Mouse (Mus musculus): ENCODE data around the gene Ccer2.

Gene Ccer2

DNA sequence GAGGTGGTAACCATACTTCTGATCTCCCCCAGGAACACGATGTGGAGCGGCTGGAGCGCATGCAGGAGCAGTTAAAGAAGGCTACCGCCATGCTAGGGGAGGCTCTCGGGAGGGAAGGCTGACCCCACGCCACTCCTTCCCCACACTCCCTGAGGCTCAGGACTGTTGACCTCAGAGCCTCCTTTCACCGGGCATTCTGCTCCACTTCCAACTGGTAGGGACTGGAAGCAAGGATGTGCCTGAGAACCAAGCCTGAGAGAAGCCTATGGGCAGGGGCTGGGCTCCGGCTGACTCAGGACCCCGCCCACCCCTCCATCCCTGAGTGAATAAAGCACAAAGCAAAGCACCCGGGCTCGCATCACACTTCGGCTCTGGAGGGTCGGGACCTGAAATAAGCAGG, 2.6 kb downstream of the Ccer2 start:
- DNase-seq = no peak

GRCm38 (mm10) chr7:28761907-28762306, 5.9 kb downstream of the Ccer2 start:
- DNase-seq = no peak

- no peak for DNase-seq
These were observed 9.2 kb downstream of the Ccer2 start for GRCm38 (mm10) chr7:28765211-28765610.

DNA sequence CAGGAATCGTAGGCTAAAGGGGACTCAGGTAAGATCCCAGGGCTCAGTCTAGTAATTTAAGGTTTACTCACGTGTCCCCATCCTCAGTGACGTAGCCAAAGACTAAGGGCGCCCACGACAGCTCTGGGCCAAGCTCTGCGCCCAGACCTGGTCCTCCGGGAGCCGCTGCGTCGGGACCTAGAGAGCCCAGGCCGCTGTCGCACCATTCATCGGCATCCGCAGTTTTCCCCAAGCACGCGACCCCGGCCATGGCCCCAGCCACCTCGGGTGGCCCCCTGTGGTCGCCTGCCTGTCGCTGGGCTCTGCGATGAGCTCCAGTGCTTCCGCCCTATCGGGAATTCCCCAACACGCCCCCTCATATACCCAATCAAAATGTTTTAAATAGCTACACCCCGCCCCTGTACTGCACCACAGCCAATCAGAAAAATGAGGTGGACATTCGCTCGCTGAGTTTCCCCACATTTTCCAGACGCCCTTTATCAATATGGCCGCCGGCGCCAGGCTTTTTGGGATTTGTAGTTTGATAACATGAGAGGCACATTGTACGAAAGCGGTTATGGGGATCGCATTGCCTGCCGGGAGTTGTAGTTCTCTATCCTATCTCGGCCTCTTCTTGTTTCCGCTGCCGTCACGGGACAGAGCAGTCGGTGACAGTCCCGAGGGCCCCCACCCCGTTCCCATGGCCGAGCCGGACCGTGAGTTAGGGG, 10.4 kb downstream of the Ccer2 start, which contains the start of gene Sirt2:
Gene Sirt2 (plus strand): TSS at position 563 of the 707 bp plus-strand sequence.
- peak; percentile 93 to 95 for DNase-seq

DNA sequence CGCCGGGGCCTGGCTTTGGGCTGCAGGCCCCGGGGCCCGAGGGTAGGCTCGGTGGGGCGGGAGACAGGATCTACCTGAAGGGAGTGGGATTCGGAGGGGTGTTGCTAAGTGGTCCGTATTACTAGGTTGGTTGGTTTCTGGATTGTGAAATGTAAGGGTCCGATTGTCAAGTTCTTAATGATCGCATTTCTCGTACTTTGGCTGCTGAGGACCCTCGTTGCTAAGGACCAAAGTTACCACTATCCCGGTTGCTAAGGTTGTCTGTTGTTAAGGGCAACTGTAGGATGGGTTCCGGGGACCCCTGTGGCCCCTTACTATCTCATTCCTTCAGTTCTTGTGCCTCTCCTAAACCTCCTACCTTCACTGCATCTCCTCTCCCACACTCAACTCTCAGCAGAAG, 10.9 kb downstream of the Ccer2 start:
- DNase-seq = no peak

- DNase-seq = no peak
These were observed 11.5 kb downstream of the Ccer2 start, which contains the start of gene Nfkbib for GRCm38 (mm10) chr7:28767462-28767965. Nfkbib (minus strand) TSS chr7:28767512.

- DNase-seq = no peak
These were observed 13.5 kb downstream of the Ccer2 start for GRCm38 (mm10) chr7:28769414-28769958.

GRCm38 (mm10) chr7:28770309-28770708, 14.3 kb downstream of the Ccer2 start:
- no peak for DNase-seq

- no peak for DNase-seq
These were observed 15.9 kb downstream of the Ccer2 start for GRCm38 (mm10) chr7:28771867-28772266.

DNA sequence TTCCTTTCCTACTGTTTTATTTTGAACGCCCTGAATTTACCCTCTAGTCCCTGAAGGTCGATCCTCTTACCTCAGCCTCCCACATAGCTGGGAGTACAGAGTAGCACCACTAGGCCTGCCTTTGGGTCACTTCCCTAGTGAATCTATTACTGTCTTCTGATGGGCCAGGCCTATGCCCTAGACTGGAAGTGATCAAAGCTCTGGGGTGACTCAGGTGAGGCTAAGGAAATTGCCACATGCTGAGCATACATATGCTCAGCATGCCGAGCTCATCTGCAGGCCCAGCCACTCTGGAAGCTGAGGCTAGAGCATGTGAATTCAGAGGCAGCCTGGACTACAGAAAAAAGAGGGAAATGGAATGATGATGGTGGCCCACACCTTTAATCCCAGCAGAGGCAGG, 17.2 kb downstream of the Ccer2 start:
- no peak for DNase-seq

GRCm38 (mm10) chr7:28774164-28774563, 18.2 kb downstream of the Ccer2 start:
- no peak for DNase-seq

DNA sequence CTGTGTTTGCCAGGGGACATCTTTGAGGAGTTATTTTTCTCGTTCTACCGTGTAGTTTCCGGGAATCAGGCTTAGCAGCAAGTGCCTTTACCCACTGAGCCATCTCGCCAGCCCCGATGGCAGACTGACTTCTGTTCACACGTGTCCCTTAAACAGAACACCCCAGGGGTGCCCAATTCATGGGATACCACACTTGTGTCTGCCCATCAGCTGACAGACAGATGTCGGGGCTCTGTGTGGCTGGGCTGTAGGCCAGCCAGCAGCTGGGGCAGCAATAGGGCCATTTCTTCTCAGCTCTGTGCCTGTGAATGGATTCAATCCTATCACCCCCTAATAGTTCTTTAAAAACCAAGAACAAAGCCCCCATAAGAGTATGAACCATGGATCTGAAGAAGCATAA, 19.2 kb downstream of the Ccer2 start:
- no peak for DNase-seq

DNA sequence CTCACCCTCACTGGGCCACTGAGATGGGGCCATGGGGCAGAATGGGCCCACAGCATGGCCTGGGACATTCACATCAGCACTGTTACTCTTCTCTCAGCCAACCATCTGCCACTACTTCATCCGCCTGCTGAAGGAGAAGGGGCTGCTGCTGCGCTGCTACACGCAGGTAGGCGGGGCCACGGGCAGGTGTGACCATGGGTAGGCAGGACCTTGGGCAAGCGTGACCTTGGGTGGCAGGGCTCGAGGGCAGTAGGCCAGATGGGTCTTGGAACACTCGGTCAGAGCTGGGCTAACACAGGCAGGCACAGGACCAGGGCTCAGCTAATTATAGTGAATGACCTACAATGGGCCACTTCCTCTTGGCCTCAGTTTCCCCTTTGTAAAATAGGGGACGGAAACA, 22.9 kb downstream of the Ccer2 start:
- no peak for DNase-seq

- DNase-seq = peak; percentile 94 to 96
These were observed 24.2 kb downstream of the Ccer2 start for GRCm38 (mm10) chr7:28780067-28780658.

DNA sequence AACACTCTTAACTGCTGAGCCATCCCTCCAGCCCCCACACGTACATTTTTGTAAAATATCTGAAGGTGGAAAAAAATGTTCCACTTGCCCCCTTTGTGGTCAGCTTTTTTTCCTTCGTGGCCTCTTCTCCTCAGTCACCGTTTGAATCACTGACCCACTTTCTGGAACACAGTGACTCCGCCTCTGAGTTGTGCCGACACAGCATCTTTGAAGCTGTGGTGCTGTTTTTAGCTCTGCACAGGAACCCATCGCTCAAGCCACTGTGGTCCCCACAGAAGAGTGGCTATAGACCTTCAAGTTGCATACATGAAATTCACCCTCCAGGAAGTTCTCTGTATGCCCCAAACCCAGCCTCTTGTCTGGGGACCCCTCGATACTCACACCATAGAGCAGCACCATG, 24.9 kb downstream of the Ccer2 start:
- no peak for DNase-seq

GRCm38 (mm10) chr7:28781261-28781663, 25.3 kb downstream of the Ccer2 start:
- DNase-seq = peak; percentile 61 to 64

- DNase-seq = no peak
These were observed 29.2 kb downstream of the Ccer2 start for GRCm38 (mm10) chr7:28785161-28785560.

GRCm38 (mm10) chr7:28787884-28788283, 31.9 kb downstream of the Ccer2 start:
- peak in 1 of 2 experiments; percentile 34 for DNase-seq

- DNase-seq = peak; percentile 91 to 93
These were observed 32.6 kb downstream of the Ccer2 start, which contains the start of gene Rinl for GRCm38 (mm10) chr7:28788307-28789195. Rinl (plus strand) TSS chr7:28788969.

- no peak for DNase-seq
These were observed 33.3 kb downstream of the Ccer2 start for GRCm38 (mm10) chr7:28789235-28789634.

GRCm38 (mm10) chr7:28790066-28790806, 34.3 kb downstream of the Ccer2 start:
- DNase-seq = no peak

- no peak for DNase-seq
These were observed 35.7 kb downstream of the Ccer2 start for GRCm38 (mm10) chr7:28791706-28792105.
